Mouse (Mus musculus): ENCODE data around the gene Kif2c.
"Not testable (repeated sequence)": the region's sequence is repeated elsewhere in the genome, so short reads cannot be mapped to it uniquely, and the experiment has no call there.

Kif2c gene

DNA sequence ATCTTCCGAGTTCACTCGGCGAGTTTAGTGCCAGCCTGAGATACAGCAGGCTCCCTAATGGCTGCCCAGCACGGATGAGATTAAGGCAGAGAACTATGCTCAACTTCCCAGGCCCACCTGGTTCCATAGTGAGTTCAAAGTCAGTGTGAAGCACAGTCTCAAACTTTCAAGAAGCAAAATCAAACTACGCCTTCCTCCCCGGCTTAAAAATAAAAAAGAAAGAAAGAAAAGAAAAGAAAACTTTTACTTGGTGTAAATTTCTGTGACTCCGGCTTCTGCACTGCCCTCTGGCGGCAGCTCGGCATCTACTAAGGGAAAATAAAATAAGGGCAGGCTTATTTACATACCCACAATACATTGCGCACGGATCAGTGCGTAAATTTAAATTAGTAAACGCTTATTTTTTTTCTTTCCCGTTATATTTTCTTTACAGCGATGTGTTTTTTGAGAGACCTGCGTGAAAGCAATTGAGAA, 7.0 kb upstream of the Kif2c start:
- in situ Hi-C loops (cut with MboI; ENCODE audit: low sequenced_read_pairs): no loop called here

GRCm38 (mm10) chr4:117188969-117189368, 6.5 kb upstream of the Kif2c start:
- in situ Hi-C loops (cut with MboI; ENCODE audit: low sequenced_read_pairs): no loop called here

DNA sequence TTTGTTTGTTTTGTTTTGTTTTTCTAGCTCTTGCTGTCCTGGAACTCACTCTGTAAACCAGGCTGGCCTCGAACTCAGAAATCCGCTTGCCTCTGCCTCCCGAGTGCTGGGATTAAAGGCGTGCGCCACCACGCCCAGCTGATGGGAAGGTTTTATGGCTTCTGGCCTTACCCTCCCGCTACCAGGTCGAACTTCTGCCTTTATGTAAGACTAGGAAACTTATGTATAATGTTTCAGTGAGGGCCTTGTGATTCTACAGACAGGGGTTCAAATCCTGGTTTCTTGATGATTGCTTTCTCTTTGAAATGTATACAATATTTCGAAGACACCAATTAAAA, 289 bp upstream of the Kif2c start:
- in situ Hi-C loops (cut with MboI; ENCODE audit: low sequenced_read_pairs): not testable (repeated sequence)

- in situ Hi-C loops (cut with MboI; ENCODE audit: low sequenced_read_pairs): no loop called here
Observed at GRCm38 (mm10) chr4:117169936-117170335, 12.5 kb downstream of the Kif2c start.

DNA sequence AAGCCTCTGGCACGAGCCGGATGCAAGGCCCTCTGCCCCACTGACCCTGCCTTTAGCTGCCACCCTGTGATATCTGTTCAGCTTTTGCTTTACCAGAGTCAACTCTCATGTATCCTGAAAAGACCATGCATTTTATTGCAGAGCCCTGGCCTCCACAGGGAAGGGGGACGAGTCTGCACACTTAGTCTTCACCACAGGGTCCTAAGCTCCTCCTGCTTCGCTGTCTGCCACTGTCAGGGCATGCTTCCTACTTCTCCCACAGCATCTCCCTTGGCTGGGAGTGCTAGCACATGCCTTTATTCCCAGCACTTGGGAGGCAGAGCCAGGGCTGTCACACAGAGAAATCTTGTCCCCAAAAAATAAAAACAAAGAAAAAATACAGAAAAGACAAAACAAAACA, 21.3 kb downstream of the Kif2c start:
- in situ Hi-C loops (cut with MboI; ENCODE audit: low sequenced_read_pairs): no loop called here

GRCm38 (mm10) chr4:117159666-117160065, 22.8 kb downstream of the Kif2c start:
- in situ Hi-C loops (cut with MboI; ENCODE audit: low sequenced_read_pairs): no loop called here

DNA sequence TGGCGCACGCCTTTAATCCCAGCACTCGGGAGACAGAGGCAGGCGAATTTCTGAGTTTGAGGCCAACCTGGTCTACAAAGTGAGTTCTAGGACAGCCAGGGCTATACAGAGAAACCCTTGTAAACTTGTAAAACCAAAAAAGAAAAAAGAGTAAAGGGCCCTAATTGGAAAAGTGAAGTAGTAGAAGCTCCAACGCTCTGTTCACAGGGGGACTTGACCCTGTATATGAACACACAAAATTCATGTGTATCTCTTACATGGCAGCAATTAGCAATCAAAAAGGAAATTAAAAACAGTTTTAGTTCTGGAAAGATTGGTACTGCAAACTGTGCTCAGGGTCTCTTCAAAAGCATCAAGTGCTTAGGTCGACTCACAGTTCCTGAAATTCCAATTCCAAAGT, 26.1 kb downstream of the Kif2c start:
- in situ Hi-C loops (cut with MboI; ENCODE audit: low sequenced_read_pairs): no loop called here

DNA sequence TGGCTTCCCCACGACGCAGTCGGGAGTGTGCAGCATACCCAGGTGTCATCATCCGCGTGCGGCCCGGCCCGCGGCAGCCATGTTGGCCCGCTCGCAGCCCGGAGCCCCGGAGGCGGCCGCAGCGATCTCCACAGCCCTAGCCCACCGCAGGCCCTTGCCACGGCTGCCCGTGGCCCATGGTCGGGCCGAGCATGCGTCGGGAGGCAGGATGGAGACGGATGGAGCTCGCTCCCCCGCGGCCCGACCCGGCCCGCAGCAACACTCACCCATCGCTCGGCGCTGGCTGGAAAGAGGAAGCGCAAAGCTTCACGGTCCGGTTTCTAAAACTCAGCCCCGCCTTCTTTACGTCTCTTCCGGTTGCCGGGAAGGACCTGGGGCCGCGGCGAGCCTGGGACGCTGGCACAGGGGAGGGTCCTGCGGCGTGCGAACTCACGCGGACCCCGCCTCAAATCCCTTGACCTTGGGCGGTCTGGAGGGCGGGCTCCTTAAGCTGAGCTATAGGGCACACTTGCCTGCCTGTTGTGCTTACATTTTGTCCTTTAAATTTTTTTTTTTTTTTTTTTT, 26.6 kb downstream of the Kif2c start, which contains the start of gene Rps8:
Gene Rps8, minus strand, starts transcription at position 452 of the 564 bp plus-strand sequence.
- in situ Hi-C loops (cut with MboI; ENCODE audit: low sequenced_read_pairs): no loop called here

DNA sequence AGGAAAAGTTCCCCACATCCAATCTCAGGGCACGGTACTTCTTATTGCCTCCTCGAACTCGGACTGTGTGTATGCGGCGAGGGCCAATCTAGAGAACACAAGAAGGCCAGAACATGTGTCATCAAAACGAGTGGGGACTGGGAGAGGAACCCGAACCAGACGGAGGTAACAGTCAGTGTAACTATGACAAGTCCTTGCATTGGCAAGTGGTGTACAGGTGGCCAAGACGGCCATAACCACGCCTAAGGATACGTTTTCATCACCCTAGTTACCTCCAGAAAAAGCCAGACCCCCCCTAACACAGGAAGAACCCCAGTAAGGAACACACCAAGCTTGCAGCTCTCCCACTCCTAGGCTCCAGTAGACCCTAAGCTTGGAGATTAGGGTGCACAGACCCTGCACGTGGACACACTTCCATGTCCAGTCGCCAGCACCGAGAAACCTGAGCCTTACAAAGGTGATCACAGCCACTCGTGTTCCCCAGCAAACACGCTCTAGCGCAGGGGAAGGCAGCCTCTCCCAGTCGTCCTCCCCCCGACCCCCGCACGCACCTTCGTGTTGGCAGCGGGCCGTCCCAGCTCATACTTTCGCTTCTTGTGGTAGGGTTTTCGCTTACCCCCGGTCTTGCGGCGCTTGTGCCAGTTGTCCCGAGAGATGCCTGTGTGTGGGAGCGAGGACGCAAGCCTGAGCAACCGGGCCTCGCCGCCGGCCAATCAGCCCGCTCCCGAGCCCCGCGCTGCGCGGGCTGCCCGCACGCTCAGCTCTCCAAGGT, 27.2 kb downstream of the Kif2c start:
- in situ Hi-C loops (cut with MboI; ENCODE audit: low sequenced_read_pairs): no loop called here

- in situ Hi-C loops (cut with MboI; ENCODE audit: low sequenced_read_pairs): no loop called here
Observed at GRCm38 (mm10) chr4:117152714-117153113, 29.7 kb downstream of the Kif2c start.

- in situ Hi-C loops (cut with MboI; ENCODE audit: low sequenced_read_pairs): no loop called here
Observed at GRCm38 (mm10) chr4:117151416-117151815, 31.0 kb downstream of the Kif2c start.

DNA sequence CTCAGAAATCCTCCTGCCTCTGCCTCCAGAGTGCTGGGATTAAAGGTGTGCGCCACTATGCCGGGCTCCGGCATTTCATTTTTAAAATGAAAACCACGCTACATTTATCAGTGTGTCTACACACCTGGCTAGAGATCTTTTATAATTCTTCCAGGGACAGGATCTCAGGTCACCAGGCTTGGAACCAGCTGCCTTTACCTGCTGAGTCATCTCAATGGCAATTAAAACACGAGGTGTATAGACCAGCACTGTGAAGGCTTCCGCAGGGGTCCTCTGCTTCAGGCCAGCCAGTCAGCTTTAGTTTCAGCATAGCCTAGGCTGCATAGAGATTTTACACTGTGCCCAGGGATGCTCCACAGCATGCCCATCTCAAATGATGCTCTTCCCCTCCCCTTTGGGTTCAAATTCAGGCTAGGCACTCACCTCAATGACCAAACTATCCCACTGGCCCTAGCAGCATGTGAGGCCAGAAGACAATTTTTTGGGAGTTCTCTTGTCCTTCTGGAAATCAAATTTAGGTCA, 32.2 kb downstream of the Kif2c start:
- in situ Hi-C loops (cut with MboI; ENCODE audit: low sequenced_read_pairs): no loop called here

GRCm38 (mm10) chr4:117149291-117150211, 32.9 kb downstream of the Kif2c start:
- in situ Hi-C loops (cut with MboI; ENCODE audit: low sequenced_read_pairs): loop anchor here (10.0 kb wide), 1 partner anchor 125 kb away; no protein-coding TSS in a partner anchor

DNA sequence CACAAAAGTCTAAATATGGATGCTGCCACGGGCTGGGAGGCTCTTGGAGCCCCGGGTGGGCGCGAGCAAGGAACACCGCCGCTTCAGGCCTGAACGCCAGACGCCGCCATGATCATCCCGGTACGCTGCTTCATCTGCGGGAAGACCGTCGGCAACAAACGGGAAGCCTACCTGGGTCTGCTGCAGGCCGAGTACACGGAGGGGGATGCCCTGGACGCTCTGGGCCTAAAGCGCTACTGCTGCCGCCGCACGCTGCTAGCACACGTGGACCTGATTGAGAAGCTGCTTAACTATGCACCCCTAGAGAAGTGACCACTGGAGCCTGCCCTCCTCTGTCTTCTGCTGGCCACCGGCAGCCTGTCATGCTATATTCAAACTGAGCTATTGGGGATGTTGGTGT, 33.6 kb downstream of the Kif2c start:
- in situ Hi-C loops (cut with MboI; ENCODE audit: low sequenced_read_pairs): loop anchor here (10.0 kb wide), 1 partner anchor 124 kb away; no protein-coding TSS in a partner anchor

- in situ Hi-C loops (cut with MboI; ENCODE audit: low sequenced_read_pairs): loop anchor here (10.0 kb wide), 1 partner anchor 123 kb away; no protein-coding TSS in a partner anchor
Observed at GRCm38 (mm10) chr4:117148047-117148713, 34.3 kb downstream of the Kif2c start.

DNA sequence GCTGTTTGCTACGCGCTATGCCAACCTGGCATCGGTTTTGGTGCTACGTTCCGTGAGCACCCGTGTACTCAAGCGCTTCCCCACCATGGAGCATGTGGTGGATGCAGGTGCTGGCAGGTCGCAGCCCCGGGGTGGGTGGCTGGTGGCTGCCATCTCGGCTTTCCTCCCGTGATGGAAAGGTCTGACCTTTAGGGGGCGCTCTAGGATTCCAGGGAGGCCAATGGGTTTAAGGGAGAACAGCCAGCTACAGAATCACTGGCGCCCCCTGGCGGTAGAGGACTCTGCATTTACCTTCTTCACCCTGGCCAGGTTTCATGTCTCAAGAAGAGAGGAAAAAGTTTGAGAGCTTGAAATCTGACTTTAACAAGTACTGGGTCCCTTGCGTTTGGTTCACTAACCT, 36.3 kb downstream of the Kif2c start:
- in situ Hi-C loops (cut with MboI; ENCODE audit: low sequenced_read_pairs): loop anchor here (10.0 kb wide), 1 partner anchor 121 kb away; no protein-coding TSS in a partner anchor

DNA sequence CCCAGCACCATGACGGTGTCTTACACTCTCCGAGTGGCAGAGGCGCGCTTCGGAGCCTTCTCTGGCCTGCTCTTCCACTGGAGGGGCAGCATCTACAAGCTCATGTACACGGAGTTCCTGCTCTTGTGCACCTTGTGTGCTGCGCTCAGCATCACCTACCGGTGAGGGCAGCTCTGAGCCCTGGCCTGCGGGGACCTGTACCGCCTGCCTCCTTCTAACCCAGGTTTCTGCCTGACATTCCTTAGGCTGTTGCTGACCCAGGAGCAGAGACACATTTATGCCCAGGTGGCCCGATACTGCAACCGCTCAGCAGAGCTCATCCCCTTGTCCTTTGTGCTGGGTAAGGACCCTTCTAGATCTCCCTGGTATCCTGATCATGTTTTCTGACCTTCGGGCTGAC, 37.2 kb downstream of the Kif2c start:
- in situ Hi-C loops (cut with MboI; ENCODE audit: low sequenced_read_pairs): loop anchor here (10.0 kb wide), 1 partner anchor 120 kb away; no protein-coding TSS in a partner anchor

GRCm38 (mm10) chr4:117143023-117143422, 39.4 kb downstream of the Kif2c start:
- in situ Hi-C loops (cut with MboI; ENCODE audit: low sequenced_read_pairs): loop anchor here (10.0 kb wide), 1 partner anchor 118 kb away; no protein-coding TSS in a partner anchor

DNA sequence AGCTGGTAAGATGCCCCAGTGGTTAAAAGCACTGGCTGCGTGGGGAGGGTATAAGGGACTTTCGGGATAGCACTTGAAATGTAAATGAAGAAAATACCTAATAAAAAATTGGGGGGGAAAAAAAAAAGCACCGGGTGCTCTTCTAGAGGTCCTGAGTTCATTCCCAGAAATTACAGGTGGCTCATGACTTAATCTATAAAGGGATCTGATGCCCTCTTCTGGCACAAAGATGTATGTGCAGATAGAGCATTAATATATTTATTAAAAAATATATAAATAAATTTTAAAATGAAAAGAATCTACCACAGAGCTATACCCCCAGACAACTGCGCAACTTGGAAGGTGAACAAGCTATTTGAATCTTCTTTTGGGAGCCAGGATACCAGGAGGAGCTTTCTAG, 41.8 kb downstream of the Kif2c start:
- in situ Hi-C loops (cut with MboI; ENCODE audit: low sequenced_read_pairs): loop anchor here (10.0 kb wide), 1 partner anchor 116 kb away; no protein-coding TSS in a partner anchor

GRCm38 (mm10) chr4:117139217-117139612, 43.2 kb downstream of the Kif2c start:
- in situ Hi-C loops (cut with MboI; ENCODE audit: low sequenced_read_pairs): no loop called here
